Mouse (Mus musculus): Measurements from ENCODE around the gene Rasal1.

The Rasal1 gene

GRCm38 (mm10) chr5:120656281-120656751 lies 7.7 kb downstream of the Rasal1 start:
- peak; percentile 72 for DNase-seq (ENCODE audit: low spot score)

- DNase-seq (ENCODE audit: low spot score), result no peak
Observed at GRCm38 (mm10) chr5:120660816-120661215, 12.2 kb downstream of the Rasal1 start.

- no peak for DNase-seq (ENCODE audit: low spot score)
Observed at GRCm38 (mm10) chr5:120664888-120665287, 16.3 kb downstream of the Rasal1 start.

- no peak for DNase-seq (ENCODE audit: low spot score)
Observed at GRCm38 (mm10) chr5:120668761-120669160, 20.1 kb downstream of the Rasal1 start.

- DNase-seq (ENCODE audit: low spot score), result no peak
Observed at GRCm38 (mm10) chr5:120670132-120670531, 21.5 kb downstream of the Rasal1 start.

GRCm38 (mm10) chr5:120671865-120672264 lies 23.3 kb downstream of the Rasal1 start:
- no peak for DNase-seq (ENCODE audit: low spot score)

GRCm38 (mm10) chr5:120673626-120674025 lies 25.0 kb downstream of the Rasal1 start:
- DNase-seq (ENCODE audit: low spot score), result peak; percentile 79

GRCm38 (mm10) chr5:120674229-120675145 lies 25.9 kb downstream of the Rasal1 start:
- DNase-seq (ENCODE audit: low spot score), result no peak

- no peak for DNase-seq (ENCODE audit: low spot score)
Observed at GRCm38 (mm10) chr5:120677516-120677915, 28.9 kb downstream of the Rasal1 start.

GRCm38 (mm10) chr5:120679676-120680555 lies 31.3 kb downstream of the Rasal1 start:
- peak; percentile 93 for DNase-seq (ENCODE audit: low spot score)

- peak; percentile 39 for DNase-seq (ENCODE audit: low spot score)
Observed at GRCm38 (mm10) chr5:120680918-120681317, 32.3 kb downstream of the Rasal1 start.

- DNase-seq (ENCODE audit: low spot score), result no peak
Observed at GRCm38 (mm10) chr5:120682982-120683771, 34.6 kb downstream of the Rasal1 start.

- no peak for DNase-seq (ENCODE audit: low spot score)
Observed at GRCm38 (mm10) chr5:120685678-120686077, 37.1 kb downstream of the Rasal1 start.

- no peak for DNase-seq (ENCODE audit: low spot score)
Observed at GRCm38 (mm10) chr5:120686749-120687483, 38.3 kb downstream of the Rasal1 start.

- no peak for DNase-seq (ENCODE audit: low spot score)
Observed at GRCm38 (mm10) chr5:120687484-120687851, 38.9 kb downstream of the Rasal1 start.

GRCm38 (mm10) chr5:120687897-120688296 lies 39.3 kb downstream of the Rasal1 start:
- no peak for DNase-seq (ENCODE audit: low spot score)

GRCm38 (mm10) chr5:120688434-120688833 lies 39.8 kb downstream of the Rasal1 start:
- no peak for DNase-seq (ENCODE audit: low spot score)

- no peak for DNase-seq (ENCODE audit: low spot score)
Observed at GRCm38 (mm10) chr5:120690417-120690816, 41.8 kb downstream of the Rasal1 start.

GRCm38 (mm10) chr5:120692034-120692433 lies 43.4 kb downstream of the Rasal1 start:
- DNase-seq (ENCODE audit: low spot score), result no peak

- no peak for DNase-seq (ENCODE audit: low spot score)
Observed at GRCm38 (mm10) chr5:120693931-120694694, 45.5 kb downstream of the Rasal1 start.
